Mouse (Mus musculus) heart, postnatal 10 days (tissue): Measurements from ENCODE around the gene Vcl. TPM values are rescaled to one million over a fixed set of nuclear protein-coding genes. Genes with fewer than 3 reads are reported as not detected.

Experiments
- DNase-seq, 2 experiments: peaks; one replicate each; pipeline ENCODE4 v3.0.0; 2021
- intact Hi-C: fragments of 180-260 bp; cut with DNase I; formaldehyde crosslinking; loops from one replicate; pipeline ENCODE4 v1.15.1; 2025
- total RNA-seq, 2 experiments: library from RNA; stranded (reverse); gene quantifications; 2 replicates each; pipeline ENCODE4 v1.2.3; 2021

The Vcl gene
- total RNA-seq, 2 experiments from 2014 or later, result 172 to 180 TPM

GRCm38 (mm10) chr14:20994475-20994874 is 65.3 kb downstream of the Vcl start:
- intact Hi-C loops, result loop anchor here (5.0 kb wide), 1 partner anchor 102 kb away; no protein-coding TSS in a partner anchor
- no peak for DNase-seq

GRCm38 (mm10) chr14:20995497-20995896 is 66.3 kb downstream of the Vcl start:
- DNase-seq, result no peak
- intact Hi-C loops, result no loop called here

- no peak for DNase-seq
- intact Hi-C loops, result no loop called here
Observed at GRCm38 (mm10) chr14:20996361-20996760, 67.2 kb downstream of the Vcl start.

GRCm38 (mm10) chr14:20997548-20997947 is 68.3 kb downstream of the Vcl start:
- intact Hi-C loops, result no loop called here
- no peak for DNase-seq

- intact Hi-C loops, result no loop called here
- DNase-seq, result no peak
Observed at GRCm38 (mm10) chr14:20999617-21000016, 70.4 kb downstream of the Vcl start.

GRCm38 (mm10) chr14:21013800-21014334 is 84.7 kb downstream of the Vcl start:
- DNase-seq, result no peak
- intact Hi-C loops, result no loop called here

GRCm38 (mm10) chr14:21017871-21018270 is 88.7 kb downstream of the Vcl start:
- no peak for DNase-seq
- intact Hi-C loops, result no loop called here

- DNase-seq, result peak; percentile 23 to 36
- intact Hi-C loops, result no loop called here
Observed at GRCm38 (mm10) chr14:21018977-21019376, 89.8 kb downstream of the Vcl start.

GRCm38 (mm10) chr14:21020435-21020834 is 91.2 kb downstream of the Vcl start:
- no peak for DNase-seq
- intact Hi-C loops, result no loop called here

GRCm38 (mm10) chr14:21027542-21027941 is 98.3 kb downstream of the Vcl start:
- intact Hi-C loops, result no loop called here
- no peak for DNase-seq

- no peak for DNase-seq
- intact Hi-C loops, result no loop called here
Observed at GRCm38 (mm10) chr14:21029025-21029659, 99.9 kb downstream of the Vcl start.

- intact Hi-C loops, result loop anchor here (2.0 kb wide), 1 partner anchor 19 kb away; no protein-coding TSS in a partner anchor
- peak; percentile 76 to 81 for DNase-seq
Observed at GRCm38 (mm10) chr14:21031783-21032511, 102.7 kb downstream of the Vcl start.

GRCm38 (mm10) chr14:21034271-21034670 is 105.1 kb downstream of the Vcl start:
- no peak for DNase-seq
- intact Hi-C loops, result no loop called here

GRCm38 (mm10) chr14:21034791-21035190 is 105.6 kb downstream of the Vcl start:
- intact Hi-C loops, result no loop called here
- DNase-seq, result no peak

GRCm38 (mm10) chr14:21039077-21039476 is 109.9 kb downstream of the Vcl start:
- intact Hi-C loops, result no loop called here
- no peak for DNase-seq

GRCm38 (mm10) chr14:21039623-21040022 is 110.4 kb downstream of the Vcl start:
- intact Hi-C loops, result no loop called here
- DNase-seq, result no peak

- DNase-seq, result no peak
- intact Hi-C loops, result no loop called here
Observed at GRCm38 (mm10) chr14:21047840-21048239, 118.6 kb downstream of the Vcl start.

GRCm38 (mm10) chr14:21048879-21049278 is 119.7 kb downstream of the Vcl start:
- intact Hi-C loops, result no loop called here
- peak; percentile 48 to 61 for DNase-seq

- peak in 1 of 2 experiments; percentile 43 for DNase-seq
- intact Hi-C loops, result loop anchor here (2.0 to 10.0 kb wide), 2 partner anchors 18 to 694 kb away; no protein-coding TSS in a partner anchor
Observed at GRCm38 (mm10) chr14:21050734-21051133, 121.5 kb downstream of the Vcl start.

- intact Hi-C loops, result loop anchor here (2.0 to 10.0 kb wide), 3 partner anchors 19 to 693 kb away; no protein-coding TSS in a partner anchor
- DNase-seq, result no peak
Observed at GRCm38 (mm10) chr14:21051380-21052111, 122.3 kb downstream of the Vcl start.
